Mouse (Mus musculus): ENCODE measurements around the gene Egfem1.

GRCm38 (mm10) chr3:29541477-29542079, 459.8 kb downstream of the Egfem1 start:
- TF ChIP-seq CTCF (IDR thresholded peaks at IDR 0.05; ENCODE audit: low read depth, low read length) (no peak), POLR2A (IDR thresholded peaks at IDR 0.05; ENCODE audit: borderline replicate concordance, low read depth, low read length) (no peak)

Measured in bone marrow macrophage, adult 2 months (primary cell).